Mouse (Mus musculus) bone marrow, adult 2 months (tissue): Measurements from ENCODE around the gene Rgs3. TPM values are rescaled to one million over a fixed set of nuclear protein-coding genes. Genes with fewer than 3 reads are reported as not detected.

ENCODE experiments used
- H3K27ac ChIP-seq: fragments of 200-500 bp; 2 replicates; pipeline ENCODE4 v1.5.1; 2012; ENCODE audit warnings: low read depth, mild to moderate bottlenecking, control low read depth, inconsistent platforms, low read length; ENCODE audit not compliant: control insufficient read depth, poor library complexity, insufficient read depth
- H3K4me1 ChIP-seq: fragments of 200-500 bp; 2 replicates; pipeline ENCODE4 v1.6.1; 2011; ENCODE audit warnings: low read length; ENCODE audit not compliant: control insufficient read depth, insufficient read depth
- H3K4me3 ChIP-seq: fragments of 200-500 bp; replicated peaks from 2 replicates; pipeline ENCODE3; 2011; ENCODE audit warnings: mild to moderate bottlenecking, low read depth, low read length, control low read depth; ENCODE audit not compliant: control insufficient read depth
- CTCF ChIP-seq: fragments of 200-500 bp; IDR thresholded peaks from 2 replicates; pipeline ENCODE4 v1.5.1; 2011; ENCODE audit warnings: low read length, control low read depth; ENCODE audit not compliant: control insufficient read depth, insufficient read depth
- POLR2A ChIP-seq: fragments of 200-500 bp; IDR thresholded peaks from 2 replicates; pipeline ENCODE4 v1.6.1; 2011; ENCODE audit warnings: low read depth, mild to moderate bottlenecking, control low read depth, low read length, borderline replicate concordance; ENCODE audit not compliant: control insufficient read depth
- WGBS: fragments of 180-500 bp; shearing (Covaris S2); methylation state at CpG from one replicate; pipeline ENCODE4 v1.1.7; 2018; 5-methylcytosine and 5-hydroxymethylcytosine counted together
- polyA plus RNA-seq: library from polyadenylated mRNA; stranded (reverse); fragments of >200 nt; gene quantifications from 2 replicates; pipeline ENCODE4 v1.2.4, GENCODE M21; 2011; ENCODE audit warnings: low replicate concordance; ENCODE audit not compliant: missing spikeins, insufficient read depth, insufficient read length

The Rgs3 gene
- polyA plus RNA-seq, 1 experiment, result 27.0 TPM

DNA sequence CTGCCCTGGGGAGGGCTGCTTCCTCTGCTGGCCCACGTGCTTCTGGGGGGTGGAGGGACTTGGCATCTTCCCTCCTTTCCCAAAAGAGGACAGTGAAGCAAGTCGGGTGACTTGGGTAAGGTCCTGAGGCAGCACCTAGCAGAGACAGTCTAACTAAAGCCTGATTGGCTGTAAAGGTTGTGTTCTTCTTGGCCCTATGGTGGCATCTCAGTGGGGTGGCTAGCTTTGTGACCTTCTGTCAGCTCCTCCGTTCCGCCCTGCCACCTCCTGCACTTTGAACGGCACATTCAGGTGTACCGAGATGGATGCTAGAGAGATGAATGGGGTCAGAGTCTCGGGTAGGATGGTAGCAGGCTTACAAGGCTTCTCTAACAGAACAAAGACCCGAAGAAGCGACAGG, 143.5 kb downstream of the Rgs3 start:
- 76% methylated on average over 9 of the region's 9 CpGs for WGBS
- TF ChIP-seq POLR2A (no peak), CTCF (no peak)
- H3K27ac ChIP-seq, result no peak overlapping the region
- H3K4me1 ChIP-seq, result no peaks in the 10 kb centered on the region
- H3K4me3 ChIP-seq, result no peak overlapping the region

DNA sequence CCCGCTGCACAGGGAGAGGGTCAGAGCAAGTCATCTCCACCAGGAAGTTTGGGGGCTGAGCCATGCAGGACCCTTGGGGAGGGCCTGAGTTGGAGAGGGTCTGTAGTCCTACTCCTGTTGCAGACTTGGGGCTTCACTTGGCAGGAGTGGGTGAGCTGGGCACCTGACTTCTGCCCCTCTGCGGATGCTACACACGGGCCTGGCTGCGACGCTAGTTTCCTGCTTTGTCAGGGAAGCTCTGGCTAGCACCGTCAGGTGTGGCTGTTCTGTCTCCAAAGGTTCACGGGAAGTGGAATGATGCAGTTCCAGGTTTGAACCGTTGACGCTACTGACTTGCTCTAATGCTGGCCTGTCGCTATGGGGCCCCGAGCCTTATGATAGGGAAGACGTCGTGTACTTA, 144.6 kb downstream of the Rgs3 start:
- H3K27ac ChIP-seq, result no peak overlapping the region
- no peak for TF ChIP-seq POLR2A
- no peak for TF ChIP-seq CTCF
- no peaks in the 10 kb centered on the region for H3K4me1 ChIP-seq
- no peak overlapping the region for H3K4me3 ChIP-seq
- WGBS, result 86% methylated on average over 13 of the region's 13 CpGs

DNA sequence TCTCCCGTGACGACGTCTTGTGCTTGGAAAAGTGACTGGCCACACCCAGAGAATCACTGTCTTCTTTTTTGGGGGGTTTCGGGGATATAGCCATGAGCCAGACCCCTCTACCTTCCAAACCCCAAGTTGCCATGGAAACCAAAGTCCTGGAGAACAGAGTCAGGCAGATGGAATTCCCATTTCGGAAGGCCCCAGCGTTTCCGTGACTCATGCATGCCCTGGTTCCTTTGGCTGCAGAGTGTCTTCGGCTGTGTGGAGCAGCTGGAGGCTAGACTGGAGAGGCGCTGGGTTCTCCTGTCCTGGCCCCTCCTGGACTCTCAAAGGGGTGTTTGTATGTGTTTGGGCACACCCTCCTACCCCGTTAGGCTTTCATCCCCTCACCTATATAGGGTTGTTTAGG, 145.4 kb downstream of the Rgs3 start:
- no peak for TF ChIP-seq CTCF
- TF ChIP-seq POLR2A, result no peak
- Histone ChIP-seq H3K27ac (no peak overlapping the region), H3K4me1 (no peaks in the 10 kb centered on the region), H3K4me3 (no peak overlapping the region)
- WGBS, result 85% methylated on average over 10 of the region's 10 CpGs

DNA sequence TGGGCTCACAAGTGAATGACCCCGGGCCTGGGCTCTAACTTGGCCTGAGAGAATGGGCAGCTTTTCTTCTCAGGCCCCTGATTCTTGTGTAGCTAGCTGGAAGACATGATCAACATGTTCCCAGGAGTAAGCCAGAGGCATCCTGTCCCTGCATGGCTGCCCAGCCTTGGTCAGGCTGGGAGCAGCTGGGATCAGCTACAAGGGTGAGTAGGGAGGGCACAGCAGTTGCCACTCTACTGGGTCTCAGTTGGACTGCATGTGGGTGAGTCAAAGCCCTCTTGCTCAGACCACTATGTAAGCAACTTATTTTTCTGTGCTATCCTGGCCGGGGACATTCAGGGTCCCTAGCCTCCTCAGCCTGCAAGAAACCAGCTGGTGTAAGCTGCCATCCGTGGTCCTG, 146.1 kb downstream of the Rgs3 start:
- Histone ChIP-seq H3K4me3 (no peak overlapping the region), H3K4me1 (no peaks in the 10 kb centered on the region), H3K27ac (no peak overlapping the region)
- WGBS, result 57% methylated on average over 3 of the region's 3 CpGs
- TF ChIP-seq CTCF, result no peak
- TF ChIP-seq POLR2A, result no peak

DNA sequence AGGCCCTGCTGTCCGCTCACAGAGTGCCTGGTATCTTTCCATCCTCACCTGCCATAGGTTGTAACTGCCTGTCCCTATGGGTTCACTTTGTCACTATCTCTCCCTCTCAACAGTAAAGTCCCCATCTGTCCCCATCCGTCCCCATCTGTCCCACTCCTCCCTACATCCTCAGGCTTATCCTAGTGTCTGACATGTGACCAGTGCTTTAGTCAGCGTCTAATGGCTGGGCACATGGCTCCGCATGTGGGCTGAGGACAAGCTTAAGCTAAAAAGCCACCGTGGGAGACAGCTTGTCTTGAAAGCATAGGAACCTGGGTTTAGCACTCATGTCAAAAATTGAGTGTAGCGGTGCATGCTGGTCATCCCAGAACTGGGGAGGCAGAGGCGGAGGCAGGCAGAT, 148.4 kb downstream of the Rgs3 start:
- TF ChIP-seq CTCF, result no peak
- TF ChIP-seq POLR2A, result no peak
- WGBS, result 84% methylated on average over 7 of the region's 7 CpGs
- Histone ChIP-seq H3K4me1 (no peaks in the 10 kb centered on the region), H3K27ac (no peak overlapping the region), H3K4me3 (no peak overlapping the region)

DNA sequence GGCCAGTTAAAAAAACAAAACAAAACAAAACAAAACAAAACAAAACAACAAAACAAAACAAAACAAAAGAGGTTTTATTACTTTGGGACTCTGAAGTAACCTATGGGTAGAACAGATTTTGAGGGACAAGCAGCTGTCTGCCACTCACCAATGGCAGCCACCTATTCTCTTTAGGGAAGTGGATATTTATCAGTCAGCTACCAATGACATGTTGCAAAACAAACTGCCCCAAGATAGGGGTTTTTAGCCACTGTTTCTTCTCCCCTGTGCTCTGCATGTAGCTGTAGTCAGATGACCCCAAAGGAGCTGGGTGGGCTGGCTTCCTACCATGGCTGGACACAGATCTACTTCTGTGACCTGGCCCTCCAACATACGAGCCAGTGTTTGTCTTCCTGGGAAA, 149.3 kb downstream of the Rgs3 start:
- Histone ChIP-seq H3K4me1 (no peaks in the 10 kb centered on the region), H3K27ac (no peak overlapping the region), H3K4me3 (no peak overlapping the region)
- no peak for TF ChIP-seq CTCF
- TF ChIP-seq POLR2A, result no peak
- WGBS, result 39% methylated on average over 1 of the region's 1 CpGs

DNA sequence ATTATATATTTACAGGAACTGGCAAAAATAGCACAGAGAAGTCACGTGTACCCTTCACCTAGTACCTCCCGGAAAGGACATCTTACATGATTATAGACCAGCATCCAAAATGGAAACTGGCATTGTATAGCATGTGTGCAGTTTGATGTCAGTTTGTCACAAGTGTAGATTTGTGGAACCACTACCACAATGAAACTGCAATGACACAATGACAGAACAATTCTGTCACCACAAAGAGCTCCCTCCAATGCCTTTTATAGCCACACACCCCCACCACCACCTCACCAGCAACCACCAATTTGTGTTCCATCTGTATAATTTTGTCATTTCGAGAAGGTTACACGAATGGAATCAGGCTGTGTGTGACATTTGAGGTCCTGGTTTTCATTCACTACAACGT, 149.8 kb downstream of the Rgs3 start:
- 47% methylated on average over 5 of the region's 5 CpGs for WGBS
- Histone ChIP-seq H3K27ac (no peak overlapping the region), H3K4me3 (no peak overlapping the region), H3K4me1 (no peaks in the 10 kb centered on the region)
- no peak for TF ChIP-seq CTCF
- TF ChIP-seq POLR2A, result no peak

DNA sequence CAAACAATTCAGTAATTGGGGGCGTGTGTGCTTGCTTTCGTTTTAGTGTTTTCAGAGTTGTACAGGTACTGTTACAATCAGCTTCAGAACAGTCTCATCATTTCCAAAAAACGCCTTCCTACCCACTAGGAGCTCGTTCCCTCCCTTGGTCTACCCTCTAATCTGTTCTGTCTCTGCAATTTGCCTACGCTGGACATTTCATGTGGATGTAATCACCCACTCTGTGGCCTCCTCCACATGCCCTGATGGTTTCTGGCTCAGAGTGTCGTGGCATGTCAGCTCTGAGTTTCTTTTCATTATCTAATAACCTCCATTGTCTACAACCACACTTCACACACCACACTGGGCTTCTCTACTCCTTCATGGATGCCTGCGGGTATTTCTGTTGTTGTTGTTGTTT, 151.5 kb downstream of the Rgs3 start:
- 73% methylated on average over 7 of the region's 7 CpGs for WGBS
- no peak for TF ChIP-seq POLR2A
- TF ChIP-seq CTCF, result no peak
- no peak overlapping the region for H3K27ac ChIP-seq
- no peaks in the 10 kb centered on the region for H3K4me1 ChIP-seq
- H3K4me3 ChIP-seq, result no peak overlapping the region

DNA sequence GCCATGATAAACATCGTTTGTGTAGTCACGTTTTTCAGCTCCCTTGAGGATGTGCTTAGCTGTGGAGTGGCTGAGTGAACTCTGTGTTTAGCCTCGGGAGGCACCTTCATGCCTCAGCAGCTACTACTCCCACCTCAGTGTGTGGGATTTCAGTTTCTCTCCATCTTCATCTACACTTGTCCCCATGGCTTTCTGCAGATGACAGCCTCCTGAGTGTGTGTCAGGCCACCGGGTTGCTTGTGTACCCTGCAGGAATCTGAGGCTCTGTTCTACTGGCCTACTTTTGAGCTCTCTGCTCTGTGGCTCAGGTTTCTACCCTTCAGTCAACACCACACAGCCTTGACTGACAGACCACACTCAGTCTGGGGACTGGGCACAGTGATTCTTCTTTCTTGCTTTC, 151.9 kb downstream of the Rgs3 start:
- Histone ChIP-seq H3K4me1 (no peaks in the 10 kb centered on the region), H3K27ac (no peak overlapping the region), H3K4me3 (no peak overlapping the region)
- TF ChIP-seq POLR2A (no peak), CTCF (no peak)
- 71% methylated on average over 4 of the region's 4 CpGs for WGBS

DNA sequence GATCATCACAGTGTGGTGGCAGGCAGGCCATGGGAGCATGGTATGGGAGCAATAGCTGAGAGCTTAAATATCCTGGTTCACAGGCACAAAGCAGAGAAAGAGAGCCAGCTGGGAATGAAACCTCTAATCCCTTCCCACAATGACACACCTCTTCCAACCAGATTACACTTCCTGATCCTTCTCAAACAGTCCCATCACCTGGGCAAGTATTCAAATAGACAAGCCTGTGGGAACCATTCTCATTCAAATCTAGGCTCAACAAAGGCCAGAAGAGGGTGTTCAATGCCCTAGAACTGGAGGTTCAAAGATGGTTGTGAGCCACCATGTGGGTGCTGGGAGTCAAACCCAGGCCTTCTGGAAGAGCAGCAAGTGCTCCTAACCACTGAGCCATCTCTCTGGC, 161.2 kb downstream of the Rgs3 start:
- Histone ChIP-seq H3K4me1 (no peaks in the 10 kb centered on the region), H3K4me3 (no peak overlapping the region), H3K27ac (no peak overlapping the region)
- TF ChIP-seq POLR2A (no peak), CTCF (no peak)
